Mouse (Mus musculus): ENCODE measurements around the gene Klhl3. TPM values are rescaled to one million over a fixed set of nuclear protein-coding genes. Genes with fewer than 3 reads are reported as not detected.

Klhl3 gene
- total RNA-seq, 2 experiments from 2014 or later = 0.36 to 0.67 TPM

DNA sequence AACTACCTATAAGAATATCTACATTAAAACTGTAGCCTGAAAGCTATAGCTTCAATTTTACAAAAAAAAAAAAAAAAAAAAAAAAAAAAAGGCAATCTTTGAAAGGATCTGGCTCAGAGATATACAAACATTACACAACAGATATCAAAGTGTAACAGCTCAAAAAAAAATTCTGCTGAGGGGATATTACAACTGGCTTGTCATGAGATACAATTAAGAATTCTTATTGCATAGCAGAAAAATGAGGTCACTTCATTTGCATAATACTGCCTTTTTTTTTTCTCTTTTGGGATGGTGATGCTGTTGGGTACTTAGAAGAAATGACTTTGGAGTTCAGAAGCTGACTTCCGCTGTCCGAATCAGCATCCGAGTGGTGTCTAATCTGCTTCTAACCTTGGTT, 111.6 kb downstream of the Klhl3 start:
- H3K27ac ChIP-seq = no peak overlapping the region
- intact Hi-C loops (cut with DNase I) = no loop called here
- no peak for DNase-seq
- no peak overlapping the region for H3K4me3 ChIP-seq
- no peak for TF ChIP-seq CTCF (IDR thresholded peaks at IDR 0.05)

GRCm38 (mm10) chr13:57996536-57996935, 116.9 kb downstream of the Klhl3 start:
- Histone ChIP-seq H3K4me3 (no peak overlapping the region), H3K27ac (no peak overlapping the region)
- intact Hi-C loops (cut with DNase I) = no loop called here
- no peak for TF ChIP-seq CTCF (IDR thresholded peaks at IDR 0.05)
- DNase-seq = no peak

- TF ChIP-seq CTCF (IDR thresholded peaks at IDR 0.05) = no peak
- intact Hi-C loops (cut with DNase I) = no loop called here
- H3K27ac ChIP-seq = no peak overlapping the region
- no peak for DNase-seq
- no peak overlapping the region for H3K4me3 ChIP-seq
Observed at GRCm38 (mm10) chr13:57995864-57996263, 117.5 kb downstream of the Klhl3 start.

DNA sequence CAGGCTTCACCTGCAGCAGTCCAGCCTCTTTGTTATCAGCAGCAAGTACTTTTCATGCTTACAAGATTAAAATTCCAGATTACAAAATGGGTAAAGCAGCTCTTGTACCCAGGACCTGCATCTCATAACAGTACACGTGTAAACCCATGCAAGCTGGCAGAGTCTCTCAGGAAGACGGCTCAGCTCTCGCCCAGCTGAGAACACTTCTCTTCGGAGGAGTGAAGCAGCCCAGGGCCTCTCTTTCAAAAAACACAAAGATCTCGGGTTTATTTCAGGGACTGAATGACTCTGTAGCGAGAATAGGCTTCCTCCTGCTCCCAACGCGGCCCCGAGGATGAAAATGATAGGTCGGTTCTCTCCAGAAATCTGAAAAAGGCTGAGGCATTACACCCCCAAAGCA, 128.8 kb downstream of the Klhl3 start:
- intact Hi-C loops (cut with DNase I) = no loop called here
- no peak for TF ChIP-seq CTCF (IDR thresholded peaks at IDR 0.05)
- Histone ChIP-seq H3K27ac (no peak overlapping the region), H3K4me3 (no peak overlapping the region)
- no peak for DNase-seq

DNA sequence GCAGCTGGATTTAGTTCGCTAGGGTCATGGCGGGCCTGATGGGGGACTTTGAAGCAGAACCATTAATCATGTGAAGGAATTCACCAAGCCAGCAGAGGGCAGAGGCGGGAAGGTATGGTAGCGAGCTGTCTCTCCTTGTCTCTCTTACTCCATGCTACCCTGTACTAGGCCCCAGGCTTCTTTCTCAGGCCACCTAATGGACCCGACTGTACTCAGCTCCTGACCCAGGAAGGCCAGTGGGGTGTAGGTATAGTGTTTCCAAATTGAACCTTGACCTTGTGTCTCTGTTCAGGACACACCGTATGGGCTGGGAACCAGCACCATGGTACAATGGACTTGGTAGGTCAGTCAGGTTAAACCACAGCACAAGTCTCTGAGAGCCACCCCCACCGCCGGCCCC, 129.2 kb downstream of the Klhl3 start:
- no peak overlapping the region for H3K27ac ChIP-seq
- H3K4me3 ChIP-seq = no peak overlapping the region
- no peak for DNase-seq
- no peak for TF ChIP-seq CTCF (IDR thresholded peaks at IDR 0.05)
- intact Hi-C loops (cut with DNase I) = no loop called here

DNA sequence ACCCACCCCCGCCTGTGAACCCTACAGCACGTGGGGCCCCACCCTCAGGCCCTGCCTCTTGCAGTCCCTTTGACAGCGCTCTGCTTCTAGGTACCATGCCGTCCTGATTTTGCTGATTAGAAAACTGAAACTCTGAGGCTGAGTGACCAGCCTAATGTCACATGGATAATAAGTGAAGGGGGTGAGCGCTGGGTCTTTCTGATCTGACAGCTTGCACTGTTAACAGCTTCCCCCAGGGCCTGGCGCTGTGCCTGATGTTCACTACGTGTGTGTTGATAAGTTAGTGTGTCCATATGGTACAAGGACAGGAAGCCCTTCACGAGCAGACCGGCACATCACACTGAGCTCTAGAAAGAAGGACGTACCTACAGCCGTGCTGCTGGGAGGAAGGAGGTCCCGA, 130.1 kb downstream of the Klhl3 start:
- DNase-seq = no peak
- intact Hi-C loops (cut with DNase I) = no loop called here
- Histone ChIP-seq H3K27ac (no peak overlapping the region), H3K4me3 (no peak overlapping the region)
- no peak for TF ChIP-seq CTCF (IDR thresholded peaks at IDR 0.05)

DNA sequence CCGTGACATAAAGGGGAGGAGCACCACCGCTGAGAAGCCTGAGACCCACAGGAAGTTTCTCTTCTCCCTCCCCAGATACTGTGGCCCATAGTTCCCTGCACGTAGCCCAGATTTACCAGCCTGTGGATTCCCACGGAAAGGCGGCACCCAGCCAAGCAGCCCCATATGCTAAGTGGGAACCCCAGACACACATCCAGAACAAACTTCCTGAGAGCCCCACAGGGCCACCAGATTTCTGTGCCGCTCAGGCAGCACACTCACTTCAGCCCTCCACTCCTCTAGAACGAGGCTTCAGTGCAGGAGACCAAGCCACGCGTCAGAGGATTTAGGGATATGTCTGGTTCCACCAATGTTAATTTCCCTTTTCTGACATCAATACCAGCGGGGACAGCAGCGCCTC, 130.5 kb downstream of the Klhl3 start:
- no peak overlapping the region for H3K27ac ChIP-seq
- DNase-seq = no peak
- no peak for TF ChIP-seq CTCF (IDR thresholded peaks at IDR 0.05)

DNA sequence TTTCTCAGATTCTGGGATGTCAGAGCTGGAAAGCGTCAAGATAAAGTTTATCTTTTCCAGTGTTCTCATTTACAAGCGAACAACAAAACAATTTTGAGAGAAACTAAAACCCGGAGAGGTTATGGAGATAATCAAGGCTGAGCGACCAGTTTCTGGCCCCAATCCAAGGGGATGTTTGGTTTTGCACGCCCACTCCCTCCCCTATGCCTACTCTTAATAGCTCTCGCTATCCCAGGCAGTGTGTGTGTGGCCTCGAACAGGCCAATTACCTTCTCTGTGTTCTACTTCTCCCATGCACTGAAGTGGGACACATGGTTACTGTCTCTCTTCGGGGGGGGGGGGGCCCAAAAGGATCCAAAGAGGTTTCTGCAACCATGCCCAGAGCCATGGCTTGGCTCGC, 132.7 kb downstream of the Klhl3 start:
- Histone ChIP-seq H3K27ac (no peak overlapping the region), H3K4me3 (no peak overlapping the region)
- TF ChIP-seq CTCF (IDR thresholded peaks at IDR 0.05) = no peak
- intact Hi-C loops (cut with DNase I) = no loop called here
- DNase-seq = no peak

More for the DNA sequence above, 130.5 kb downstream of the Klhl3 start:
- intact Hi-C loops (cut with DNase I) = no loop called here
- H3K4me3 ChIP-seq = no peak overlapping the region

- no peak overlapping the region for H3K4me3 ChIP-seq
- intact Hi-C loops (cut with DNase I) = no loop called here
- DNase-seq = no peak
- no peak overlapping the region for H3K27ac ChIP-seq
- no peak for TF ChIP-seq CTCF (IDR thresholded peaks at IDR 0.05)
Observed at GRCm38 (mm10) chr13:57980071-57980470, 133.3 kb downstream of the Klhl3 start.

- no peak for DNase-seq
- no peak for TF ChIP-seq CTCF (IDR thresholded peaks at IDR 0.05)
- Histone ChIP-seq H3K4me3 (no peak overlapping the region), H3K27ac (no peak overlapping the region)
- intact Hi-C loops (cut with DNase I) = no loop called here
Observed at GRCm38 (mm10) chr13:57978931-57979330, 134.5 kb downstream of the Klhl3 start.

- TF ChIP-seq CTCF (IDR thresholded peaks at IDR 0.05) = peak; percentile 29; the same call in 1 of the 2 replicates
- no peak for DNase-seq
- H3K4me3 ChIP-seq = no peak overlapping the region
- intact Hi-C loops (cut with DNase I) = no loop called here
- H3K27ac ChIP-seq = no peak overlapping the region
Observed at GRCm38 (mm10) chr13:57977721-57978120, 135.7 kb downstream of the Klhl3 start.

GRCm38 (mm10) chr13:57965658-57966057, 147.7 kb downstream of the Klhl3 start:
- no peak for TF ChIP-seq CTCF (IDR thresholded peaks at IDR 0.05)
- no peak overlapping the region for H3K4me3 ChIP-seq
- DNase-seq = no peak
- intact Hi-C loops (cut with DNase I) = no loop called here
- H3K27ac ChIP-seq = no peak overlapping the region

DNA sequence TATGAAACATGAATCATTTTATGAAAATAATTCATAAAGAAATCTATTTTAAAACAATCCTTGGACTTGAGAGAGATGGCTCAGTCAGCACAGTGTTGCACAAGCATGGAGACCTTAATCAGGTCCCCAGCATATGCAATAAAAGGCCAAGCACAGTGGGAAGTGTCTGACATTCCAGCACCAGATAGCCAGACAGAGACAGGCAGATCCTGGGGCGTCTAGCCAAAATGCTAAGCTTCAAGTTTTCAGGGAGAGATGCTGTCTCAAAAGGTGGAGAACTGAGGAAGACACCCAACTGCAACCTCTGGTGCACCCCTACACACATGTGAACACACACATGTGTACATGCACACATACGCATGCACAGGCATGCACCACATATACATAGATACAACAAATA, 153.1 kb downstream of the Klhl3 start:
- intact Hi-C loops (cut with DNase I) = no loop called here
- Histone ChIP-seq H3K27ac (no peak overlapping the region), H3K4me3 (no peak overlapping the region)
- TF ChIP-seq CTCF (IDR thresholded peaks at IDR 0.05) = no peak
- no peak for DNase-seq

GRCm38 (mm10) chr13:57959806-57960205, 153.6 kb downstream of the Klhl3 start:
- no peak for TF ChIP-seq CTCF (IDR thresholded peaks at IDR 0.05)
- H3K27ac ChIP-seq = no peak overlapping the region
- no peak for DNase-seq
- H3K4me3 ChIP-seq = no peak overlapping the region
- intact Hi-C loops (cut with DNase I) = no loop called here

Small RNA genes lying within 50 kb of the gene (microRNA-seq; reads per million reads assigned to microRNA genes)
- gene Mir874 = 36.1 reads per million, percentile 25 among the genes with 10 or more reads in this experiment

Other genes with a start within 250 kb of the Klhl3 start
- gene Spock1, start 205.3 kb downstream of the Klhl3 start, total RNA-seq (2021) = under 1 TPM; 0.13 to 0.78 TPM
- gene Hnrnpa0, start 15.0 kb upstream of the Klhl3 start, total RNA-seq (2021) = 10 to 100 TPM; 31.1 to 37.7 TPM
- gene Idnk, start 44.1 kb upstream of the Klhl3 start, total RNA-seq (2021) = 10 to 100 TPM in 1 of 2 experiments, 1 to 10 TPM in 1; 8.0 to 10.8 TPM
- 10 to 100 TPM; 49.0 to 51.9 TPM for gene Ubqln1, start 102.1 kb upstream of the Klhl3 start, total RNA-seq (2021)
- 10 to 100 TPM; 27.5 to 31.9 TPM for gene Gkap1, start 162.1 kb upstream of the Klhl3 start, total RNA-seq (2021)
- under 1 TPM in 1 of 2 experiments, not detected in 1; 0.08 TPM for gene Kif27, start 245.5 kb upstream of the Klhl3 start, total RNA-seq (2021)